Mouse (Mus musculus): ENCODE results near the gene Cdk5rap2. TPM values are rescaled to one million over a fixed set of nuclear protein-coding genes. Genes with fewer than 3 reads are reported as not detected.
A peak's percentile ranks its signal among the peaks of the same experiment; 100 is the strongest.

Cdk5rap2 gene
- polyA plus RNA-seq, 1 experiment from 2014 or later, result 21.0 TPM

DNA sequence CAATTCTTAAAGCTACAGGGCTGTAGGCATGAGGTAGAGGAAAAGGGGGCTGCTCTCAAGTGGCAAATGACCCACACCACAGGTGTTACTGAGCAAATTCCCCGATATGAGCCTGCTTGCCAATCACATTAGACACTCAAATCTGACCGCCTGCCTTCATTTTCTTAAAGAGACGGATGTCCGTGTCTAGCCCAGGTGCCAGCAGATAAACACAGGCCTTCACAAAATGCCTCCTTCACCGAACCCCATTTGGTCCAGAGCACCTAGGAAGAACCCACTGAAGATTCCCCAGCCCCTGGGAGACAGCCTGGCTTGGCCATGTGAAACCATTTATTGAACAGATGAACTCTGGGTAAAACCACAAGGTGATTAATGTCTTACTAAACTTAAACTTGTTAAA lies 13.5 kb downstream of the Cdk5rap2 start:
- ATAC-seq (ENCODE audit: insufficient read depth, low FRiP score, low read depth), result no peak
- Histone ChIP-seq H3K9ac (no peak overlapping the region), H3K27me3 (replicated peaks) (no peaks in the 10 kb centered on the region), H3K4me1 (no peaks in the 10 kb centered on the region), H3K4me3 (replicated peaks) (no peak overlapping the region), H3K36me3 (no peaks in the 10 kb centered on the region), H3K9me3 (no peaks in the 10 kb centered on the region), H3K4me2 (no peak overlapping the region), H3K27ac (no peak overlapping the region)
- WGBS, result 76% methylated on average over 5 of the region's 5 CpGs

DNA sequence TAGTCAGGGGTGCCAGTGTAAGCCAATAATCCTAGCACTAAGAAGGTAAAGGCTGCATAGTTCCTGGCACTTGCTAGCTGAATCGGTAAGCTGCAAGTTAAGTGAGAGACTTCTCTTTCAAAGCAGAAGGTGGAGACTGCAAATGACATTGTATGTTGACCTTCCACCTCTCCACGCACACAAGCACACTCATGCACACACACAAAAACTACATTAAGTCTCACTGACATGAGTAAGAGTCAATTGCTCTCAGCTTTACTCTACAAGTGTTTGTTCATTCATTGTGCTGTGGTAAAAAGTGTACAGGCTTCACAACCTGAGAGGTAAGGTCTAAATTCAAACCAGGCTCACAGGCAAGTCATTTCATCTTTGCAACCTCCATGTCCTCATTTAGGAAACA lies 15.5 kb downstream of the Cdk5rap2 start:
- H3K36me3 ChIP-seq, result no peaks in the 10 kb centered on the region
- no peaks in the 10 kb centered on the region for H3K27me3 ChIP-seq (replicated peaks)
- 89% methylated on average over 2 of the region's 2 CpGs for WGBS
- no peak overlapping the region for H3K4me2 ChIP-seq
- no peak for ATAC-seq (ENCODE audit: insufficient read depth, low FRiP score, low read depth)
- no peak overlapping the region for H3K27ac ChIP-seq
- no peaks in the 10 kb centered on the region for H3K9me3 ChIP-seq
- H3K4me1 ChIP-seq, result no peaks in the 10 kb centered on the region
- no peak overlapping the region for H3K4me3 ChIP-seq (replicated peaks)
- H3K9ac ChIP-seq, result no peak overlapping the region

GRCm38 (mm10) chr4:70391760-70392372 lies 18.4 kb downstream of the Cdk5rap2 start:
- H3K9ac ChIP-seq, result no peak overlapping the region
- H3K4me3 ChIP-seq (replicated peaks), result no peak overlapping the region
- H3K4me2 ChIP-seq, result no peak overlapping the region
- no peak; the same call in 1 of the 2 replicates for ATAC-seq (ENCODE audit: insufficient read depth, low FRiP score, low read depth)
- no peaks in the 10 kb centered on the region for H3K9me3 ChIP-seq
- H3K27me3 ChIP-seq (replicated peaks), result no peaks in the 10 kb centered on the region
- peak overlapping the region; percentile 33 for H3K27ac ChIP-seq
- H3K4me1 ChIP-seq, result no peaks in the 10 kb centered on the region
- H3K36me3 ChIP-seq, result no peaks in the 10 kb centered on the region
- WGBS, result 47% methylated on average over 11 of the region's 11 CpGs

DNA sequence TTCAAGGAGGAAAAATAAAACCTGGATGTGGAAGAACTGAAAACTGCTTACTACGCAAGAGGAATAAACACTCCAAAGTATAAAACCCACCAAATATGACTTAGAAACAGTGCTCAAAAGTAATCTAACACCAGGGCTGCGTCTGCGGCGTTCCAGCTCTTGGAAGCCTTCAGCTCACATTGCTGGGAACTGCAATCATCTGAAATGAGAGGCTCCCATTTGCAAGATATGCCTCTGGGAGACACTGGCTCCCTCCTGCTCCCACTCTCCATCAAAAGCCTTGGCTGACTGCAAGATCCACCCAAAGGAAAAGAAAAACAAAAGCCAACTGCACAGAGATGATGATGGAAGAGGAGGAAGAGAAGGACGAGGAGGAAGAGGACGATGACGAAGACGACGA lies 19.2 kb downstream of the Cdk5rap2 start:
- Histone ChIP-seq H3K9ac (no peak overlapping the region), H3K27ac (0 out of 2 replicates have a peak overlapping the region, but pooled peaks have one; percentile 33), H3K4me2 (no peak overlapping the region), H3K9me3 (no peaks in the 10 kb centered on the region), H3K4me3 (replicated peaks) (no peak overlapping the region), H3K27me3 (replicated peaks) (no peaks in the 10 kb centered on the region), H3K36me3 (no peaks in the 10 kb centered on the region), H3K4me1 (no peaks in the 10 kb centered on the region)
- ATAC-seq (ENCODE audit: insufficient read depth, low FRiP score, low read depth), result no peak
- WGBS, result 58% methylated on average over 9 of the region's 9 CpGs

DNA sequence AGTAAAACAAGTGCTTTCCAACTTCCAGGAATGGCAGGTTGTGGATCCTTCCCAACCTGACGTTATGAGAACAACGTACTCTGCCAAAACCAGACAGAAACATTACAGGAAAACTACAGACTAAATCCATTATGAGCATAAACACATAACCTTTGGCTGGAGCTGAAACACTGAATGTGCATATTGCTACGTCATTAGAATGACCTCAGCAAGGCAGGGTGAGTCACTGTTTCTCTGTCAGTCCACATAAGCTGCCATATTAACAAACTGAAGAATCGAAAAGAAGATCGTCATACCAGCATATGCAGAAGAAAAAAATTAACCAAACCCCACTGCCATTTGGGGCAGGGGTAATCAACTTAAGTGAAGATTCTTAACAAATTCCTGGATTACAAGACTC lies 24.0 kb downstream of the Cdk5rap2 start:
- Histone ChIP-seq H3K4me2 (no peak overlapping the region), H3K4me3 (replicated peaks) (no peak overlapping the region), H3K4me1 (no peaks in the 10 kb centered on the region), H3K9ac (no peak overlapping the region), H3K9me3 (no peaks in the 10 kb centered on the region), H3K36me3 (no peaks in the 10 kb centered on the region), H3K27me3 (replicated peaks) (no peaks in the 10 kb centered on the region), H3K27ac (no peak overlapping the region)
- WGBS, result 68% methylated on average over 5 of the region's 5 CpGs
- ATAC-seq (ENCODE audit: insufficient read depth, low FRiP score, low read depth), result no peak

- no peak for ATAC-seq (ENCODE audit: insufficient read depth, low FRiP score, low read depth)
- Histone ChIP-seq H3K36me3 (0 out of 2 replicates have a peak, but pooled peaks cover 4% of the 10 kb centered on the region), H3K9me3 (no peaks in the 10 kb centered on the region), H3K4me3 (replicated peaks) (no peak overlapping the region), H3K4me1 (no peaks in the 10 kb centered on the region), H3K27me3 (replicated peaks) (no peaks in the 10 kb centered on the region), H3K9ac (no peak overlapping the region), H3K27ac (no peak overlapping the region), H3K4me2 (no peak overlapping the region)
- WGBS, result 83% methylated on average over 4 of the region's 4 CpGs
Measured at GRCm38 (mm10) chr4:70377359-70377758, 32.9 kb downstream of the Cdk5rap2 start.

DNA sequence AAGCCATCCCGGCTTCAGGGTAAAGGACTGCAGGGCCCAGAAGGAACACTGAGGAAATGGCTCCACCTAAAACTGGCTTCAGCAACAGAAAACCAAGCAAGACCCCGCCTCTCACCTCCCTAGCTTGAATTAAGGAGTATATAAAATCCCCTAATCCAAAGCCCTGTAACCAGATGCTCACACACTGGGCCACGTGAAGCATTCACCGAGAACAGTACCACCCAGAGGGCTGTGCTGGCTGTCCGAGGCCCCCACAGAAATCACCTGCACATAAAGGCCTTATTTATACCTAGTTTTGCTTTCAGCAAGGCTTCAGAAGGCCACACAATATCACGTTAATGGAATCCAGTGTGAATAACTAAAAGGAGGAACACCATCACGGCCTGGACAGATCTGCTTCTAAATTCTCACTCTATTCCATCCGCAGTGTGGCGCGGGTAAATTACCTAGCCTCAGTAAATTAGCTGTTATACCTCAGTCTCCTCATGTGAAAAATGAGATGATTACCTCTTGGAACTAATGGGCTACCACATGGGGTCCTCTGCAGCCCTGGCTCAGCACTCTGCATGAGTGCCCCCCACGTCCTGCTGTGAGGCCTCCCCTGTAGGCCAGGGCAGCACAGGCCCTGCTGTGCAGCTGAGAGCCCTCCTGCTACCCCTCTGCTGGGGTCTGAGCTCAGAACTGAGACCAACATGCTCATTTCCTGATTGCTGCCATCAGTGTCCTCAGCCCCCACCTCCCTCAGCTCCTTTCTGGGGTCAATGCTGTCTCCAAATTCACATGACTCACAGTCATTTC lies 45.0 kb downstream of the Cdk5rap2 start:
- no peak overlapping the region for H3K9ac ChIP-seq
- H3K27ac ChIP-seq, result no peak overlapping the region
- no peaks in the 10 kb centered on the region for H3K9me3 ChIP-seq
- H3K4me1 ChIP-seq, result no peaks in the 10 kb centered on the region
- H3K4me2 ChIP-seq, result no peak overlapping the region
- no peak overlapping the region for H3K4me3 ChIP-seq (replicated peaks)
- H3K36me3 ChIP-seq, result peaks cover 5% of the 10 kb centered on the region
- WGBS, result 87% methylated on average over 11 of the region's 11 CpGs
- H3K27me3 ChIP-seq (replicated peaks), result no peaks in the 10 kb centered on the region
- no peak for ATAC-seq (ENCODE audit: insufficient read depth, low FRiP score, low read depth)

- ATAC-seq (ENCODE audit: insufficient read depth, low FRiP score, low read depth), result no peak
- peaks cover 7% of the 10 kb centered on the region for H3K36me3 ChIP-seq
- 63% methylated on average over 4 of the region's 4 CpGs for WGBS
Measured at GRCm38 (mm10) chr4:70361366-70361765, 48.9 kb downstream of the Cdk5rap2 start.

GRCm38 (mm10) chr4:70355659-70356350 lies 54.4 kb downstream of the Cdk5rap2 start:
- peak; percentile 75; the same call in 1 of the 2 replicates for ATAC-seq (ENCODE audit: insufficient read depth, low FRiP score, low read depth)
- Histone ChIP-seq H3K27ac (no peak overlapping the region), H3K4me3 (replicated peaks) (no peak overlapping the region), H3K9ac (no peak overlapping the region), H3K27me3 (replicated peaks) (no peaks in the 10 kb centered on the region), H3K4me2 (no peak overlapping the region), H3K36me3 (peaks cover 9% of the 10 kb centered on the region), H3K9me3 (no peaks in the 10 kb centered on the region), H3K4me1 (no peaks in the 10 kb centered on the region)
- 55% methylated on average over 9 of the region's 9 CpGs for WGBS

More at GRCm38 (mm10) chr4:70361366-70361765, 48.9 kb downstream of the Cdk5rap2 start:
- H3K4me1 ChIP-seq, result no peaks in the 10 kb centered on the region
- no peaks in the 10 kb centered on the region for H3K27me3 ChIP-seq (replicated peaks)
- no peak overlapping the region for H3K27ac ChIP-seq
- H3K9ac ChIP-seq, result no peak overlapping the region
- no peak overlapping the region for H3K4me3 ChIP-seq (replicated peaks)
- H3K4me2 ChIP-seq, result no peak overlapping the region
- H3K9me3 ChIP-seq, result no peaks in the 10 kb centered on the region

GRCm38 (mm10) chr4:70354448-70354847 lies 55.8 kb downstream of the Cdk5rap2 start:
- H3K4me1 ChIP-seq, result no peaks in the 10 kb centered on the region
- no peak overlapping the region for H3K27ac ChIP-seq
- no peak overlapping the region for H3K4me2 ChIP-seq
- WGBS, result 90% methylated on average over 14 of the region's 14 CpGs
- no peaks in the 10 kb centered on the region for H3K27me3 ChIP-seq (replicated peaks)
- no peak for ATAC-seq (ENCODE audit: insufficient read depth, low FRiP score, low read depth)
- H3K9ac ChIP-seq, result no peak overlapping the region
- no peak overlapping the region for H3K4me3 ChIP-seq (replicated peaks)
- 0 out of 2 replicates have a peak, but pooled peaks cover 2% of the 10 kb centered on the region for H3K36me3 ChIP-seq
- no peaks in the 10 kb centered on the region for H3K9me3 ChIP-seq

DNA sequence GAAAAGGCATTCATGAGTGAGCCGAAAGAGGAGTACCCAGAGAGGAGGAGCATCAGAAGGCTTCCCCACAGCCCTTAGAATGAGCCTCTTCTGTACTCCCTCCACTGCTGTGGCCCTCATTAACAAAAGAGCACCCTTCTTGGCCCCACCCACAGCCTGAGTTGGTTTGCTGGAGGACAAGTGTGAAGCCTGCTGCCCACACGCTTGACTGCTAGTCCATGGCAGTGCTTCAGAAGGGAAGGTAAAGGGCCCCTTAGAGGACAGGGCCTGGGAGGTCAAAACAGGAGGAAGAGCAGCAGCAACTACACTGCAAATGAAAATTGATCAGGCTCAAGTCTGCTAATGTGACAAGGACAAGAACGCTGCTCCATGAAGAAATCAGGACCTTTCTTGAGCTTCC lies 56.6 kb downstream of the Cdk5rap2 start:
- H3K9ac ChIP-seq, result no peak overlapping the region
- 85% methylated on average over 3 of the region's 3 CpGs for WGBS
- no peak overlapping the region for H3K4me3 ChIP-seq (replicated peaks)
- H3K4me1 ChIP-seq, result no peaks in the 10 kb centered on the region
- no peaks in the 10 kb centered on the region for H3K9me3 ChIP-seq
- H3K36me3 ChIP-seq, result 0 out of 2 replicates have a peak, but pooled peaks cover 2% of the 10 kb centered on the region
- no peak overlapping the region for H3K4me2 ChIP-seq
- no peaks in the 10 kb centered on the region for H3K27me3 ChIP-seq (replicated peaks)
- H3K27ac ChIP-seq, result no peak overlapping the region
- ATAC-seq (ENCODE audit: insufficient read depth, low FRiP score, low read depth), result no peak

Measured in stomach, embryonic 15.5 days (tissue).